Mouse (Mus musculus) neural tube, embryonic 13.5 days (tissue): ENCODE measurements around the gene 4833427G06Rik. TPM values are rescaled to one million over a fixed set of nuclear protein-coding genes. Genes with fewer than 3 reads are reported as not detected.
A peak's percentile ranks its signal among the peaks of the same experiment; 100 is the strongest.

ENCODE experiments used
- ATAC-seq: fragments of 200-750 bp; cut with Nextera tagmentation; 2 replicates; pipeline ENCODE4 v1.8.0; 2017; ENCODE audit warnings: low read depth, mild to moderate bottlenecking, moderate TSS enrichment, moderate library complexity
- H3K27ac ChIP-seq: fragments of 300-500 bp; sonication (generic); replicated peaks from 2 replicates; pipeline ENCODE4 v1.5.1; 2015; ENCODE audit warnings: moderate library complexity, mild to moderate bottlenecking, inconsistent platforms
- H3K27me3 ChIP-seq: fragments of 300-500 bp; sonication (generic); 2 replicates; pipeline ENCODE4 v1.6.1; 2015; ENCODE audit warnings: mild to moderate bottlenecking, inconsistent platforms
- H3K36me3 ChIP-seq: fragments of 300-500 bp; sonication (generic); 2 replicates; pipeline ENCODE4 v1.6.1; 2015; ENCODE audit warnings: mild to moderate bottlenecking, inconsistent platforms
- H3K4me1 ChIP-seq: fragments of 300-500 bp; sonication (generic); replicated peaks from 2 replicates; pipeline ENCODE4 v1.6.1; 2015; ENCODE audit warnings: inconsistent platforms
- H3K4me2 ChIP-seq: fragments of 300-500 bp; sonication (generic); 2 replicates; pipeline ENCODE4 v1.6.1; 2015; ENCODE audit warnings: inconsistent platforms, mild to moderate bottlenecking, moderate library complexity
- H3K4me3 ChIP-seq: fragments of 300-500 bp; sonication (generic); 2 replicates; pipeline ENCODE4 v1.5.1; 2015; ENCODE audit warnings: mild to moderate bottlenecking, inconsistent platforms
- H3K9ac ChIP-seq: fragments of 300-500 bp; sonication (generic); 2 replicates; pipeline ENCODE4 v1.6.1; 2015; ENCODE audit warnings: moderate library complexity, mild to moderate bottlenecking, inconsistent platforms
- H3K9me3 ChIP-seq: fragments of 300-500 bp; sonication (generic); 2 replicates; pipeline ENCODE4 v1.6.1; 2016; ENCODE audit warnings: inconsistent platforms
- WGBS: fragments of 180-500 bp; shearing (Covaris S2); methylation state at CpG from one replicate; pipeline ENCODE4 v1.1.7; 2015; 5-methylcytosine and 5-hydroxymethylcytosine counted together
- polyA plus RNA-seq: library from polyadenylated mRNA; unstranded; fragments of >200 nt; fragmentation: Nextera tagmentation; extraction: Ambion mirVana; gene quantifications from 2 replicates; pipeline ENCODE4 v1.2.1, GENCODE M21; 2015

Gene 4833427G06Rik
- polyA plus RNA-seq, 1 experiment from 2014 or later: 0.60 TPM

GRCm38 (mm10) chr9:51103808-51104514, 2.1 kb upstream of the 4833427G06Rik start:
- no peaks in the 10 kb centered on the region for H3K36me3 ChIP-seq
- H3K9me3 ChIP-seq: no peaks in the 10 kb centered on the region
- peak overlapping the region; percentile 100 for H3K4me2 ChIP-seq
- WGBS: 14% methylated on average over 28 of the region's 30 CpGs
- H3K27ac ChIP-seq: no peak overlapping the region
- peaks cover 23% of the 10 kb centered on the region for H3K4me1 ChIP-seq
- peaks cover 11% of the 10 kb centered on the region for H3K27me3 ChIP-seq
- H3K4me3 ChIP-seq: peak overlapping the region; percentile 59
- ATAC-seq: peak; percentile 57
- peak overlapping the region; percentile 76 for H3K9ac ChIP-seq

- WGBS: under 1% methylated on average over 43 of the region's 44 CpGs
- H3K36me3 ChIP-seq: no peaks in the 10 kb centered on the region
- H3K27me3 ChIP-seq: peaks cover 11% of the 10 kb centered on the region
- H3K4me3 ChIP-seq: peak overlapping the region; percentile 59
- H3K9ac ChIP-seq: peak overlapping the region; percentile 76
- no peak overlapping the region; the same call in 1 of the 2 replicates for H3K27ac ChIP-seq
- H3K4me1 ChIP-seq: peaks cover 23% of the 10 kb centered on the region
- H3K9me3 ChIP-seq: no peaks in the 10 kb centered on the region
- peak overlapping the region; percentile 100 for H3K4me2 ChIP-seq
- ATAC-seq: peak; percentile 82
Observed at GRCm38 (mm10) chr9:51102963-51103807, 1.3 kb upstream of the 4833427G06Rik start.

GRCm38 (mm10) chr9:51096306-51096705, 5.6 kb downstream of the 4833427G06Rik start:
- H3K4me3 ChIP-seq: no peak overlapping the region
- H3K9me3 ChIP-seq: no peaks in the 10 kb centered on the region
- no peak overlapping the region for H3K4me2 ChIP-seq
- H3K9ac ChIP-seq: no peak overlapping the region
- no peaks in the 10 kb centered on the region for H3K36me3 ChIP-seq
- peaks cover under 1% of the 10 kb centered on the region; the same call in 1 of the 2 replicates for H3K4me1 ChIP-seq
- H3K27me3 ChIP-seq: peaks cover 11% of the 10 kb centered on the region; the same call in 1 of the 2 replicates
- WGBS: 63% methylated on average over 2 of the region's 2 CpGs
- H3K27ac ChIP-seq: no peak overlapping the region
- no peak for ATAC-seq

- ATAC-seq: no peak
- 73% methylated on average over 5 of the region's 5 CpGs for WGBS
Observed at GRCm38 (mm10) chr9:51093697-51094096, 8.2 kb downstream of the 4833427G06Rik start.

GRCm38 (mm10) chr9:51081614-51082013, 20.3 kb downstream of the 4833427G06Rik start:
- WGBS: 83% methylated on average over 5 of the region's 5 CpGs
- Histone ChIP-seq H3K36me3 (no peaks in the 10 kb centered on the region), H3K9ac (no peak overlapping the region), H3K27me3 (peaks cover 11% of the 10 kb centered on the region), H3K4me3 (no peak overlapping the region), H3K9me3 (no peaks in the 10 kb centered on the region), H3K4me2 (no peak overlapping the region), H3K4me1 (peaks cover 9% of the 10 kb centered on the region), H3K27ac (no peak overlapping the region)
- no peak for ATAC-seq

More at GRCm38 (mm10) chr9:51093697-51094096, 8.2 kb downstream of the 4833427G06Rik start:
- no peaks in the 10 kb centered on the region for H3K4me1 ChIP-seq
- H3K27me3 ChIP-seq: no peaks in the 10 kb centered on the region
- no peaks in the 10 kb centered on the region for H3K9me3 ChIP-seq
- H3K9ac ChIP-seq: no peak overlapping the region
- H3K4me3 ChIP-seq: no peak overlapping the region
- no peak overlapping the region for H3K27ac ChIP-seq
- H3K36me3 ChIP-seq: no peaks in the 10 kb centered on the region
- no peak overlapping the region for H3K4me2 ChIP-seq

- Histone ChIP-seq H3K4me1 (peaks cover 21% of the 10 kb centered on the region), H3K9ac (peak within 1 kb of the TSS; percentile 53), H3K27ac (no peak within 1 kb of the TSS), H3K4me3 (peak within 1 kb of the TSS; percentile 34), H3K4me2 (peak within 1 kb of the TSS; percentile 57), H3K27me3 (peaks cover 21% of the 10 kb centered on the region), H3K36me3 (no peaks in the 10 kb centered on the region), H3K9me3 (no peaks in the 10 kb centered on the region)
- ATAC-seq: peak; percentile 94
- WGBS: 1% methylated on average over 14 of the region's 14 CpGs
Observed at GRCm38 (mm10) chr9:51076979-51077315, 24.9 kb downstream of the 4833427G06Rik start, which contains the start of gene Layn. Gene Layn (minus strand): TSS chr9:51077094.

GRCm38 (mm10) chr9:51076300-51076978, 25.4 kb downstream of the 4833427G06Rik start:
- Histone ChIP-seq H3K9ac (peak overlapping the region; percentile 53), H3K4me1 (peaks cover 21% of the 10 kb centered on the region), H3K4me3 (peak overlapping the region; percentile 34), H3K9me3 (no peaks in the 10 kb centered on the region), H3K27me3 (peaks cover 21% of the 10 kb centered on the region), H3K4me2 (peak overlapping the region; percentile 57), H3K36me3 (no peaks in the 10 kb centered on the region), H3K27ac (no peak overlapping the region)
- 1% methylated on average over 17 of the region's 17 CpGs for WGBS
- peak; percentile 63 for ATAC-seq

- no peaks in the 10 kb centered on the region for H3K9me3 ChIP-seq
- H3K4me3 ChIP-seq: peak overlapping the region; percentile 34
- peak overlapping the region; percentile 57 for H3K4me2 ChIP-seq
- ATAC-seq: no peak
- no peak overlapping the region for H3K27ac ChIP-seq
- peaks cover 21% of the 10 kb centered on the region for H3K27me3 ChIP-seq
- 29% methylated on average over 3 of the region's 3 CpGs for WGBS
- no peak overlapping the region for H3K9ac ChIP-seq
- H3K36me3 ChIP-seq: no peaks in the 10 kb centered on the region
- H3K4me1 ChIP-seq: peaks cover 21% of the 10 kb centered on the region
Observed at GRCm38 (mm10) chr9:51075780-51076179, 26.1 kb downstream of the 4833427G06Rik start.

GRCm38 (mm10) chr9:51070801-51071200, 31.1 kb downstream of the 4833427G06Rik start:
- Histone ChIP-seq H3K9me3 (no peaks in the 10 kb centered on the region), H3K27ac (no peak overlapping the region), H3K4me2 (no peak overlapping the region), H3K27me3 (peaks cover 6% of the 10 kb centered on the region), H3K9ac (no peak overlapping the region), H3K4me1 (peaks cover 4% of the 10 kb centered on the region; the same call in 1 of the 2 replicates), H3K36me3 (no peaks in the 10 kb centered on the region), H3K4me3 (no peak overlapping the region)
- 85% methylated on average over 4 of the region's 4 CpGs for WGBS
- no peak for ATAC-seq

GRCm38 (mm10) chr9:51068202-51068601, 33.7 kb downstream of the 4833427G06Rik start:
- WGBS: 59% methylated on average over 3 of the region's 3 CpGs
- no peaks in the 10 kb centered on the region for H3K4me1 ChIP-seq
- ATAC-seq: no peak
- no peak overlapping the region for H3K27ac ChIP-seq
- H3K9ac ChIP-seq: no peak overlapping the region
- no peak overlapping the region for H3K4me2 ChIP-seq
- H3K4me3 ChIP-seq: no peak overlapping the region
- no peaks in the 10 kb centered on the region for H3K36me3 ChIP-seq
- H3K9me3 ChIP-seq: no peaks in the 10 kb centered on the region
- H3K27me3 ChIP-seq: no peaks in the 10 kb centered on the region

- Histone ChIP-seq H3K9ac (no peak within 1 kb of the TSS), H3K27ac (no peak within 1 kb of the TSS), H3K36me3 (no peaks in the 10 kb centered on the region), H3K4me3 (no peak within 1 kb of the TSS), H3K4me1 (no peaks in the 10 kb centered on the region), H3K27me3 (no peaks in the 10 kb centered on the region), H3K9me3 (no peaks in the 10 kb centered on the region), H3K4me2 (no peak within 1 kb of the TSS)
- ATAC-seq: no peak
- 81% methylated on average over 2 of the region's 2 CpGs for WGBS
Observed at GRCm38 (mm10) chr9:51060601-51061000, 41.3 kb downstream of the 4833427G06Rik start, which contains the start of gene Btg4. Gene Btg4 (plus strand): TSS chr9:51060901.
